Mouse (Mus musculus): ENCODE results near the gene Gm9913.

The Gm9913 gene

DNA sequence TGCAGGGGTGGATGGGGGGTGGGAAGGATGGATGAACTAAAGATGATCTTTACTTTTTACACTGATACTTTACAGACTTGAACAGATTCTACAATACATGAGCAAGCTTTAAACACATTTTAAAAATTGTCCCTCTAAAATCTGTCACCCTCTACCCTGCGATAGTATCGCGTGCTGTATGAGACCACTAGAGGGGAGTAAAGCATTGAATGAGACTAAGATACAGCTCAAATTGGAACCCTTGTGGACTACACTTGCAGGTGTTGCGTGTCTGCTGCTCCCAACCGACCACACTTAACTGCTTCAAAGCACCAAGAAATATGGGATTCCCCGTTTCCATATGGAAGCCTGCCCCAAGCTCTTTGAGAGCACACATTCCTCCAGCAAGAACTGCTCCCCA lies 50.9 kb downstream of the Gm9913 start:
- no peak for DNase-seq (ENCODE audit: low spot score)

Data from ovary, postnatal 14 days (tissue).